In genomic region chr11:79635661-79636449, GRCm38 (mm10) we compare ENCODE assay signal across 20 mouse cellular contexts. TPM values are rescaled to one million over a fixed set of nuclear protein-coding genes. Genes with fewer than 3 reads are reported as not detected.
DNase-seq lines count a peak whose midpoint lies in the region; ATAC-seq and TF ChIP-seq lines count a peak whose summit lies in the region.
"Had no signal": no experiment of that assay in that cellular context is flagged by ENCODE, and none has a peak within 500 bp of the region (broad histone marks: within the 10 kb centered on the region; RNA-seq: fewer than 3 reads in every experiment).

No protein-coding gene starts in this region.

- no peak for TF ChIP-seq EP300 in MEL (IDR thresholded peaks at IDR 0.05; ENCODE audit: low read depth in 1 of 2, low read length in 2 of 2)

- no peaks in the 10 kb centered on the region for H3K4me1 ChIP-seq in kidney, postnatal 0 days (replicated peaks; ENCODE audit: insufficient read depth, low read length)
- H3K4me1 ChIP-seq in midbrain, postnatal 0 days (ENCODE audit: insufficient read depth, low read length): no peaks in the 10 kb centered on the region
- 0 out of 2 replicates have a peak, but pooled peaks cover 7% of the 10 kb centered on the region for H3K4me1 ChIP-seq in midbrain, embryonic 14.5 days (ENCODE audit: control insufficient read depth, insufficient read depth, low read length)
- peaks cover 17 to 23% of the 10 kb centered on the region in 2 experiments for H3K4me1 ChIP-seq in MEL (ENCODE audit: control insufficient read depth in 1 of 2, insufficient read depth in 2 of 2, low read length in 2 of 2)
- H3K4me1 ChIP-seq in neural tube, embryonic 15.5 days: peaks cover 6% of the 10 kb centered on the region
- H3K4me1 ChIP-seq: hindbrain, embryonic 15.5 days had no signal

- DNase-seq in kidney, postnatal 0 days (ENCODE audit: low spot score): no peak
- no peak for DNase-seq in kidney, postnatal 25 days
- no peak for DNase-seq in midbrain, postnatal 0 days (ENCODE audit: low spot score)
- DNase-seq in midbrain, embryonic 14.5 days: no peak
- peak; percentile 51 for DNase-seq in MEL (ENCODE audit: low read depth, low spot score)
- no peak for DNase-seq in right cerebral cortex, postnatal 25 days
- DNase-seq: adrenal gland, adult 8-10 months; cerebellum, adult 11-12 months; gastrocnemius, postnatal 36 days; heart, postnatal 14 days; kidney, adult 8-10 months; kidney, postnatal 4 days; lung, postnatal 14 days; thymus, postnatal 4 days had no signal

- H3K9me3 ChIP-seq in kidney, postnatal 0 days (replicated peaks; ENCODE audit: low read length): 0 out of 2 replicates have a peak, but pooled peaks cover 4% of the 10 kb centered on the region
- no peaks in the 10 kb centered on the region for H3K9me3 ChIP-seq in midbrain, postnatal 0 days (ENCODE audit: low read length)
- no peaks in the 10 kb centered on the region for H3K9me3 ChIP-seq in midbrain, embryonic 14.5 days (ENCODE audit: control insufficient read depth, low read length)
- no peaks in the 10 kb centered on the region for H3K9me3 ChIP-seq in MEL (replicated peaks; ENCODE audit: insufficient read depth, low read length)
- no peaks in the 10 kb centered on the region for H3K9me3 ChIP-seq in neural tube, embryonic 15.5 days (replicated peaks)
- H3K9me3 ChIP-seq: embryonic facial prominence, embryonic 12.5 days; G1E; heart, embryonic 10.5 days; hindbrain, embryonic 15.5 days had no signal

- peak; percentile 37; the same call in 1 of the 2 replicates for TF ChIP-seq CTCF in kidney, postnatal 0 days (IDR thresholded peaks at IDR 0.05; ENCODE audit: low read depth)
- peak; percentile 41 for TF ChIP-seq CTCF in midbrain, postnatal 0 days (IDR thresholded peaks at IDR 0.05)
- TF ChIP-seq CTCF in MEL (IDR thresholded peaks at IDR 0.05 in 2 of 3, conservative IDR thresholded peaks at IDR 0.05 in 1 of 3; ENCODE audit: control insufficient read depth in 1 of 3, insufficient read depth in 1 of 3, low read depth in 2 of 3, low read length in 3 of 3, poor library complexity in 1 of 3, severe bottlenecking in 1 of 3): peak; percentile 23 to 41 (median 39); a peak in 5 of 6 replicates

- no peak for TF ChIP-seq POLR2A in MEL (IDR thresholded peaks at IDR 0.05; ENCODE audit: control insufficient read depth in 1 of 2, insufficient read depth in 1 of 2, low read depth in 1 of 2, low read length in 2 of 2, poor library complexity in 1 of 2)

- no peak overlapping the region for H3K4me2 ChIP-seq in kidney, postnatal 0 days (ENCODE audit: low read length)
- H3K4me2 ChIP-seq in midbrain, postnatal 0 days (ENCODE audit: low read depth, low read length, poor library complexity, severe bottlenecking): no peak overlapping the region
- no peak overlapping the region for H3K4me2 ChIP-seq in midbrain, embryonic 14.5 days (ENCODE audit: low read length)
- no peak overlapping the region for H3K4me2 ChIP-seq in neural tube, embryonic 15.5 days
- H3K4me2 ChIP-seq: embryonic facial prominence, embryonic 12.5 days; hindbrain, embryonic 15.5 days; liver, embryonic 11.5 days had no signal

- 81% methylated on average over 6 of the region's 6 CpGs for WGBS in kidney, postnatal 0 days
- WGBS in midbrain, postnatal 0 days: 87% methylated on average over 6 of the region's 6 CpGs
- WGBS in midbrain, embryonic 14.5 days: 82% methylated on average over 6 of the region's 6 CpGs
- 81% methylated on average over 6 of the region's 6 CpGs for WGBS in neural tube, embryonic 15.5 days

- H3K79me2 ChIP-seq in MEL (ENCODE audit: control insufficient read depth, insufficient read depth, low read length, poor library complexity): no peaks in the 10 kb centered on the region

- ATAC-seq in kidney, postnatal 0 days (replicated peaks; ENCODE audit: low FRiP score, low read depth): no peak
- ATAC-seq in midbrain, postnatal 0 days (ENCODE audit: low FRiP score): no peak
- ATAC-seq in midbrain, embryonic 14.5 days (ENCODE audit: low FRiP score, low TSS enrichment): no peak
- ATAC-seq in neural tube, embryonic 15.5 days (ENCODE audit: low FRiP score): no peak

- H3K9ac ChIP-seq in kidney, postnatal 0 days (ENCODE audit: low read depth, low read length): no peak overlapping the region
- no peak overlapping the region for H3K9ac ChIP-seq in midbrain, postnatal 0 days (replicated peaks; ENCODE audit: low read length, poor library complexity, severe bottlenecking)
- no peak overlapping the region for H3K9ac ChIP-seq in midbrain, embryonic 14.5 days (replicated peaks; ENCODE audit: low read length)
- no peak overlapping the region for H3K9ac ChIP-seq in MEL (ENCODE audit: control insufficient read depth, low read depth, low read length, poor library complexity, severe bottlenecking)
- no peak overlapping the region for H3K9ac ChIP-seq in neural tube, embryonic 15.5 days (replicated peaks)
- H3K9ac ChIP-seq: embryonic facial prominence, embryonic 12.5 days; hindbrain, embryonic 15.5 days had no signal

- no peak overlapping the region for H3K27ac ChIP-seq in kidney, postnatal 0 days
- H3K27ac ChIP-seq in midbrain, postnatal 0 days (ENCODE audit: low read depth, low read length): no peak overlapping the region
- H3K27ac ChIP-seq in midbrain, embryonic 14.5 days (replicated peaks; ENCODE audit: low read depth, low read length): no peak overlapping the region
- no peak overlapping the region for H3K27ac ChIP-seq in MEL (ENCODE audit: control insufficient read depth, low read depth, low read length)
- no peak overlapping the region for H3K27ac ChIP-seq in neural tube, embryonic 15.5 days (replicated peaks)
- H3K27ac ChIP-seq: embryonic facial prominence, embryonic 12.5 days; heart, embryonic 10.5 days; hindbrain, embryonic 15.5 days had no signal

- H3K4me3 ChIP-seq in kidney, postnatal 0 days (replicated peaks; ENCODE audit: low read depth, low read length): no peak overlapping the region
- no peak overlapping the region for H3K4me3 ChIP-seq in midbrain, postnatal 0 days (ENCODE audit: low read depth, low read length)
- no peak overlapping the region for H3K4me3 ChIP-seq in midbrain, embryonic 14.5 days (replicated peaks; ENCODE audit: low read depth, low read length)
- H3K4me3 ChIP-seq in MEL (ENCODE audit: control insufficient read depth in 1 of 2, insufficient read depth in 1 of 2, low read depth in 2 of 2, low read length in 2 of 2): no peak overlapping the region
- no peak overlapping the region for H3K4me3 ChIP-seq in neural tube, embryonic 15.5 days (replicated peaks)
- H3K4me3 ChIP-seq: embryonic facial prominence, embryonic 12.5 days; heart, embryonic 10.5 days; hindbrain, embryonic 15.5 days had no signal

- no peaks in the 10 kb centered on the region for H3K36me3 ChIP-seq in kidney, postnatal 0 days (ENCODE audit: insufficient read depth, low read length)
- peaks cover 6% of the 10 kb centered on the region; the same call in 1 of the 2 replicates for H3K36me3 ChIP-seq in midbrain, postnatal 0 days (ENCODE audit: insufficient read depth, low read length)
- 0 out of 2 replicates have a peak, but pooled peaks cover 6% of the 10 kb centered on the region for H3K36me3 ChIP-seq in midbrain, embryonic 14.5 days (ENCODE audit: control insufficient read depth, insufficient read depth, low read length)
- peaks cover 0 to 14% of the 10 kb centered on the region in 2 experiments; a peak in 2 of 4 replicates for H3K36me3 ChIP-seq in MEL (ENCODE audit: control insufficient read depth in 1 of 2, insufficient read depth in 2 of 2, low read length in 2 of 2)
- H3K36me3 ChIP-seq in neural tube, embryonic 15.5 days: peaks cover 14% of the 10 kb centered on the region; the same call in 1 of the 2 replicates
- H3K36me3 ChIP-seq: embryonic facial prominence, embryonic 12.5 days; G1E; heart, embryonic 10.5 days; hindbrain, embryonic 15.5 days had no signal

- no peak for TF ChIP-seq RAD21 in MEL (IDR thresholded peaks at IDR 0.05; ENCODE audit: low read depth, low read length)

- no peaks in the 10 kb centered on the region for H3K27me3 ChIP-seq in kidney, postnatal 0 days (ENCODE audit: insufficient read depth, low read length)
- no peaks in the 10 kb centered on the region for H3K27me3 ChIP-seq in midbrain, postnatal 0 days (ENCODE audit: insufficient read depth, low read length)
- no peaks in the 10 kb centered on the region for H3K27me3 ChIP-seq in midbrain, embryonic 14.5 days (ENCODE audit: control insufficient read depth, insufficient read depth, low read length)
- no peaks in the 10 kb centered on the region for H3K27me3 ChIP-seq in MEL (ENCODE audit: control insufficient read depth in 1 of 2, insufficient read depth in 2 of 2, low read length in 2 of 2)
- no peaks in the 10 kb centered on the region for H3K27me3 ChIP-seq in neural tube, embryonic 15.5 days (replicated peaks)
- H3K27me3 ChIP-seq: embryonic facial prominence, embryonic 12.5 days; hindbrain, embryonic 15.5 days had no signal

TF ChIP-seq in MEL, 35 proteins besides CTCF, POLR2A, EP300 and RAD21:
- peak; percentile 17; the same call in 1 of the 2 replicates for TF ChIP-seq SMC3 (IDR thresholded peaks at IDR 0.05; ENCODE audit: low read depth, low read length)
- TF ChIP-seq SIN3A (IDR thresholded peaks at IDR 0.05; ENCODE audit: low read length): no peak

RNA-seq across cellular contexts. Expression of gene Rab11fip4, which starts 44.8 kb away (rescaled TPM):
- 9.1 TPM in 2 replicates for polyA plus RNA-seq in kidney, postnatal 0 days (2015; fragmentation: Nextera tagmentation; extraction: Ambion mirVana)
- 68.1 and 68.3 TPM in 2 replicates for total RNA-seq in midbrain, postnatal 0 days (2014; rRNA removed)
- polyA plus RNA-seq in midbrain, postnatal 0 days (2015; fragmentation: Nextera tagmentation; extraction: Ambion mirVana): 19.0 and 19.9 TPM in 2 replicates
- polyA plus RNA-seq in midbrain, embryonic 14.5 days (2014; fragmentation: Nextera tagmentation; extraction: Ambion mirVana): 22.0 and 24.4 TPM in 2 replicates
- total RNA-seq in MEL (2012; rRNA removed): under 0.01 TPM in 1 of 2 replicates, not detected in the other
- polyA plus RNA-seq in MEL (2012; ENCODE audit: insufficient read depth in 1 of 2, insufficient read length in 2 of 2, low read depth in 1 of 2, low replicate concordance in 2 of 2, missing spikeins in 1 of 2): under 1 TPM in 1 of 2 experiments, not detected in 1; 0.03 TPM
- 23.1 and 24.1 TPM in 2 replicates for polyA plus RNA-seq in neural tube, embryonic 15.5 days (2015; fragmentation: Nextera tagmentation; extraction: Ambion mirVana)
- polyA plus RNA-seq: G1E had no signal
